Mouse (Mus musculus) myocyte (in vitro differentiated cells): Measurements from ENCODE around the gene Ppp4r1.

Source experiments
- MAX ChIP-seq: IDR thresholded peaks from one replicate; pipeline ENCODE4 v1.6.1; 2011; ENCODE audit warnings: low read depth, mild to moderate bottlenecking, control low read depth
- MYOD1 ChIP-seq, 3 experiments: IDR thresholded peaks; one replicate each; pipeline ENCODE4 v1.6.1; 2011; ENCODE audit warnings: control low read depth in 2 of 3, low read depth in 2 of 3, mild to moderate bottlenecking in 2 of 3, moderate library complexity in 1 of 3; ENCODE audit not compliant: insufficient read length in 2 of 3, control insufficient read depth in 1 of 3
- USF1 ChIP-seq: IDR thresholded peaks from one replicate; pipeline ENCODE4 v1.6.1; 2011; ENCODE audit warnings: low read depth, mild to moderate bottlenecking, control low read depth, moderate library complexity

GRCm38 (mm10) chr17:65885697-65886529, 103.5 kb downstream of the Ppp4r1 start, which contains the start of gene Ralbp1:
- TF ChIP-seq MAX: no peak
- peak; percentile 84 for TF ChIP-seq USF1
- TF ChIP-seq MYOD1 (IDR thresholded peaks at IDR 0.05; ENCODE audit: control insufficient read depth in 1 of 3, insufficient read length in 2 of 3, low read depth in 2 of 3): no peak
